In genomic region chr1:193035371-193036238, GRCm38 (mm10) we compare ENCODE assay signal across 8 mouse cellular contexts. TPM values are rescaled to one million over a fixed set of nuclear protein-coding genes. Genes with fewer than 3 reads are reported as not detected.
A peak's percentile ranks its signal among the peaks of the same experiment; 100 is the strongest.
DNase-seq lines count a peak whose midpoint lies in the region; ATAC-seq and TF ChIP-seq lines count a peak whose summit lies in the region.

Gene Syt14 (minus strand): TSS chr1:193035775.

- no peak for TF ChIP-seq CTCF in liver, embryonic 14.5 days (IDR thresholded peaks at IDR 0.05; ENCODE audit: low read depth)

- ATAC-seq in embryonic facial prominence, embryonic 12.5 days (ENCODE audit: insufficient number of reproducible peaks, insufficient read depth, low FRiP score, low TSS enrichment): peak; percentile 95
- peak; percentile 98 for ATAC-seq in heart, embryonic 11.5 days (replicated peaks; ENCODE audit: insufficient number of reproducible peaks, low FRiP score, low TSS enrichment)
- peak; percentile 99 for ATAC-seq in kidney, embryonic 16.5 days (ENCODE audit: low FRiP score, low TSS enrichment)
- ATAC-seq in liver, embryonic 14.5 days (ENCODE audit: insufficient read depth): peak; percentile 97
- peak; percentile 95 for ATAC-seq in neural tube, embryonic 13.5 days (ENCODE audit: low read depth)

- peaks cover 7% of the 10 kb centered on the region; the same call in 1 of the 2 replicates for H3K4me1 ChIP-seq in embryonic facial prominence, embryonic 12.5 days
- H3K4me1 ChIP-seq in heart, embryonic 11.5 days (ENCODE audit: control insufficient read depth, insufficient read depth, low read length): peaks cover 5% of the 10 kb centered on the region
- H3K4me1 ChIP-seq in kidney, embryonic 16.5 days (ENCODE audit: insufficient read depth, low read length): no peaks in the 10 kb centered on the region
- H3K4me1 ChIP-seq in liver, embryonic 14.5 days (replicated peaks; ENCODE audit: control insufficient read depth in 2 of 2, insufficient read depth in 2 of 2, low read length in 1 of 2): peaks cover 2 to 9% of the 10 kb centered on the region in 2 experiments
- H3K4me1 ChIP-seq in neural tube, embryonic 13.5 days (replicated peaks): peaks cover 13% of the 10 kb centered on the region

- peak; percentile 2 to 17 for DNase-seq in CD8-positive naive resting alpha-beta T cell, adult 2 months (ENCODE audit: low read depth in 2 of 2, low spot score in 2 of 2)
- peak; percentile 51 to 54 for DNase-seq in adrenal gland, postnatal 4 days (ENCODE audit: low spot score in 2 of 2)
- peak; percentile 87 to 89 (median 88) for DNase-seq in liver, embryonic 14.5 days (ENCODE audit: low read depth in 3 of 3, low spot score in 3 of 3)
- peak; percentile 92 for DNase-seq in testis, postnatal 14 days (ENCODE audit: low spot score)

- no peaks in the 10 kb centered on the region for H3K9me3 ChIP-seq in embryonic facial prominence, embryonic 12.5 days
- no peaks in the 10 kb centered on the region for H3K9me3 ChIP-seq in heart, embryonic 11.5 days (replicated peaks; ENCODE audit: control insufficient read depth, low read length)
- H3K9me3 ChIP-seq in kidney, embryonic 16.5 days (ENCODE audit: low read length): no peaks in the 10 kb centered on the region
- no peaks in the 10 kb centered on the region for H3K9me3 ChIP-seq in liver, embryonic 14.5 days (ENCODE audit: control insufficient read depth, low read length)
- H3K9me3 ChIP-seq in neural tube, embryonic 13.5 days: no peaks in the 10 kb centered on the region

- peak within 1 kb of the TSS; percentile 69 for H3K9ac ChIP-seq in embryonic facial prominence, embryonic 12.5 days
- peak within 1 kb of the TSS; percentile 71 for H3K9ac ChIP-seq in heart, embryonic 11.5 days (ENCODE audit: low read depth, low read length)
- H3K9ac ChIP-seq in kidney, embryonic 16.5 days (replicated peaks; ENCODE audit: low read length): peak within 1 kb of the TSS; percentile 57
- H3K9ac ChIP-seq in liver, embryonic 14.5 days (replicated peaks): peak within 1 kb of the TSS; percentile 94
- H3K9ac ChIP-seq in neural tube, embryonic 13.5 days: peak within 1 kb of the TSS; percentile 89

- H3K36me3 ChIP-seq in embryonic facial prominence, embryonic 12.5 days: no peaks in the 10 kb centered on the region
- H3K36me3 ChIP-seq in heart, embryonic 11.5 days (ENCODE audit: control insufficient read depth, insufficient read depth, low read length): no peaks in the 10 kb centered on the region
- no peaks in the 10 kb centered on the region for H3K36me3 ChIP-seq in kidney, embryonic 16.5 days (ENCODE audit: insufficient read depth, low read length)
- no peaks in the 10 kb centered on the region; the same call in 1 of the 2 replicates for H3K36me3 ChIP-seq in liver, embryonic 14.5 days (replicated peaks; ENCODE audit: control insufficient read depth, insufficient read depth, low read depth)
- no peaks in the 10 kb centered on the region for H3K36me3 ChIP-seq in neural tube, embryonic 13.5 days

- WGBS in embryonic facial prominence, embryonic 12.5 days: under 1% methylated on average over 67 of the region's 67 CpGs
- WGBS in heart, embryonic 11.5 days (ENCODE audit: insufficient replicate concordance): under 1% methylated on average over 65 of the region's 67 CpGs
- WGBS in kidney, embryonic 16.5 days: 0% methylated on average over 57 of the region's 67 CpGs
- WGBS in liver, embryonic 14.5 days (ENCODE audit: insufficient replicate concordance): under 1% methylated on average over 60 of the region's 67 CpGs
- under 1% methylated on average over 63 of the region's 67 CpGs for WGBS in neural tube, embryonic 13.5 days

- peak within 1 kb of the TSS; percentile 56; the same call in 1 of the 2 replicates for H3K27ac ChIP-seq in embryonic facial prominence, embryonic 12.5 days
- H3K27ac ChIP-seq in heart, embryonic 11.5 days (ENCODE audit: low read depth, low read length): peak within 1 kb of the TSS; percentile 35; the same call in 1 of the 2 replicates
- H3K27ac ChIP-seq in kidney, embryonic 16.5 days (ENCODE audit: low read length): no peak within 1 kb of the TSS
- peak within 1 kb of the TSS; percentile 64 for H3K27ac ChIP-seq in liver, embryonic 14.5 days
- peak within 1 kb of the TSS; percentile 75 for H3K27ac ChIP-seq in neural tube, embryonic 13.5 days (replicated peaks)

- H3K4me2 ChIP-seq in embryonic facial prominence, embryonic 12.5 days (replicated peaks): peak within 1 kb of the TSS; percentile 77
- peak within 1 kb of the TSS; percentile 92 for H3K4me2 ChIP-seq in heart, embryonic 11.5 days
- H3K4me2 ChIP-seq in kidney, embryonic 16.5 days (replicated peaks; ENCODE audit: low read depth, low read length): peak within 1 kb of the TSS; percentile 84
- peak within 1 kb of the TSS; percentile 75 for H3K4me2 ChIP-seq in liver, embryonic 14.5 days (ENCODE audit: low read depth)
- peak within 1 kb of the TSS; percentile 91 for H3K4me2 ChIP-seq in neural tube, embryonic 13.5 days

- TF ChIP-seq EP300 in liver, embryonic 14.5 days (IDR thresholded peaks at IDR 0.05; ENCODE audit: low read depth): peak; percentile 51

- H3K4me3 ChIP-seq in embryonic facial prominence, embryonic 12.5 days: peak within 1 kb of the TSS; percentile 69
- H3K4me3 ChIP-seq in heart, embryonic 11.5 days (ENCODE audit: low read depth, low read length): peak within 1 kb of the TSS; percentile 77
- H3K4me3 ChIP-seq in kidney, embryonic 16.5 days (ENCODE audit: low read length): peak within 1 kb of the TSS; percentile 62
- H3K4me3 ChIP-seq in liver, embryonic 14.5 days (ENCODE audit: insufficient read depth in 1 of 2, low read depth in 2 of 2, low read length in 2 of 2): peak within 1 kb of the TSS; percentile 83 to 84
- peak within 1 kb of the TSS; percentile 71 for H3K4me3 ChIP-seq in neural tube, embryonic 13.5 days

- H3K27me3 ChIP-seq in embryonic facial prominence, embryonic 12.5 days: no peaks in the 10 kb centered on the region
- H3K27me3 ChIP-seq in heart, embryonic 11.5 days (ENCODE audit: control insufficient read depth, insufficient read depth, low read length): no peaks in the 10 kb centered on the region
- H3K27me3 ChIP-seq in kidney, embryonic 16.5 days (ENCODE audit: insufficient read depth, low read length): no peaks in the 10 kb centered on the region; the same call in 1 of the 2 replicates
- no peaks in the 10 kb centered on the region; the same call in 1 of the 2 replicates for H3K27me3 ChIP-seq in liver, embryonic 14.5 days (ENCODE audit: control insufficient read depth, insufficient read depth, low read length)
- H3K27me3 ChIP-seq in neural tube, embryonic 13.5 days: no peaks in the 10 kb centered on the region

RNA-seq across cellular contexts. Expression of gene Syt14, which starts in this region (rescaled TPM):
- 10 to 100 TPM in 1 of 2 experiments, 1 to 10 TPM in 1; 9.9 to 10.6 TPM for total RNA-seq in adrenal gland, postnatal 4 days (2021)
- polyA plus RNA-seq in embryonic facial prominence, embryonic 12.5 days (2016; fragmentation: Nextera tagmentation; extraction: Ambion mirVana): 4.3 and 4.5 TPM in 2 replicates
- 2.3 and 2.4 TPM in 2 replicates for polyA plus RNA-seq in heart, embryonic 11.5 days (2014; fragmentation: Nextera tagmentation; extraction: Ambion mirVana)
- polyA plus RNA-seq in kidney, embryonic 16.5 days (2015; fragmentation: Nextera tagmentation; extraction: Ambion mirVana): 1.5 and 2.2 TPM in 2 replicates
- polyA plus RNA-seq in liver, embryonic 14.5 days (2012; rRNA removed): 3.5 and 4.8 TPM in 2 replicates
- 4.7 and 5.2 TPM in 2 replicates for polyA plus RNA-seq in liver, embryonic 14.5 days (2014; fragmentation: Nextera tagmentation; extraction: Ambion mirVana)
- 5.6 and 6.5 TPM in 2 replicates for polyA plus RNA-seq in neural tube, embryonic 13.5 days (2015; fragmentation: Nextera tagmentation; extraction: Ambion mirVana)

Comparison
In these comparisons a context has a peak if more than half of its experiments do, and no peak if none do; other contexts are left out.
1. DNase-seq: peak in every context shown above with its lines; median percentile 92 in testis, postnatal 14 days; 88 in liver, embryonic 14.5 days; 52 in adrenal gland, postnatal 4 days; 10 in CD8-positive naive resting alpha-beta T cell, adult 2 months.